Mouse (Mus musculus) C2C12 (cell line): ENCODE data around the gene 1700007K13Rik. TPM values are rescaled to one million over a fixed set of nuclear protein-coding genes. Genes with fewer than 3 reads are reported as not detected.

Experiments
- H3K27me3 ChIP-seq: one replicate; pipeline ENCODE4 v1.6.1; 2011; ENCODE audit not compliant: control insufficient read depth, insufficient read depth, insufficient read length
- H3K36me3 ChIP-seq: one replicate; pipeline ENCODE4 v1.6.1; 2011; ENCODE audit not compliant: control insufficient read depth, insufficient read depth
- H3K4me3 ChIP-seq: one replicate; pipeline ENCODE4 v1.5.1; 2011; ENCODE audit warnings: mild to moderate bottlenecking, control low read depth; ENCODE audit not compliant: poor library complexity, insufficient read depth, severe bottlenecking
- H3K79me2 ChIP-seq: one replicate; pipeline ENCODE4 v1.6.1; 2011; ENCODE audit not compliant: control insufficient read depth, insufficient read depth
- H3K79me3 ChIP-seq: one replicate; pipeline ENCODE4 v1.6.1; 2011; ENCODE audit warnings: low read depth, control low read depth
- H3ac ChIP-seq: one replicate; pipeline ENCODE3; 2011; ENCODE audit warnings: low read depth; ENCODE audit not compliant: control insufficient read depth, insufficient read length
- CEBPB ChIP-seq: IDR thresholded peaks from one replicate; pipeline ENCODE4 v1.6.1; 2011; ENCODE audit warnings: low read depth, mild to moderate bottlenecking, control low read depth, moderate library complexity
- CTCF ChIP-seq: IDR thresholded peaks from one replicate; pipeline ENCODE4 v1.5.1; 2011; ENCODE audit not compliant: control insufficient read depth, insufficient read depth, insufficient read length
- FOSL1 ChIP-seq: IDR thresholded peaks from one replicate; pipeline ENCODE4 v1.8.0; 2011; ENCODE audit warnings: mild to moderate bottlenecking, low read length; ENCODE audit not compliant: poor library complexity, insufficient read depth, severe bottlenecking
- MAX ChIP-seq: IDR thresholded peaks from one replicate; pipeline ENCODE4 v1.6.1; 2011; ENCODE audit warnings: mild to moderate bottlenecking, control low read depth
- MYOD1 ChIP-seq: IDR thresholded peaks from one replicate; pipeline ENCODE4 v1.6.1; 2011; ENCODE audit warnings: low read depth; ENCODE audit not compliant: control insufficient read depth, insufficient read length
- MYOG ChIP-seq: IDR thresholded peaks from one replicate; pipeline ENCODE4 v1.6.1; 2011; ENCODE audit not compliant: control insufficient read depth, insufficient read length; ENCODE audit errors: extremely low read depth
- USF1 ChIP-seq: IDR thresholded peaks from one replicate; pipeline ENCODE4 v1.6.1; 2011; ENCODE audit warnings: low read depth, mild to moderate bottlenecking, control low read depth, moderate library complexity
- polyA plus RNA-seq: library from polyadenylated mRNA; unstranded; fragments of >200 nt; fragmentation: generic; extraction: Trizol; gene quantifications from one replicate; pipeline ENCODE4 v1.2.1, GENCODE M21; 2012; ENCODE audit warnings: missing spikeins

The 1700007K13Rik gene
- polyA plus RNA-seq, 1 experiment: 0.68 TPM

- no peak for TF ChIP-seq FOSL1
- peak; percentile 80 for TF ChIP-seq CTCF
- Histone ChIP-seq H3K4me3 (no peak overlapping the region), H3K79me3 (no peaks in the 10 kb centered on the region), H3K36me3 (no peaks in the 10 kb centered on the region), H3ac (no peak overlapping the region), H3K79me2 (no peaks in the 10 kb centered on the region), H3K27me3 (peaks cover 7% of the 10 kb centered on the region)
These were observed 48.1 kb downstream of the 1700007K13Rik start for GRCm38 (mm10) chr2:28418034-28418433.

- H3K79me2 ChIP-seq: no peaks in the 10 kb centered on the region
- H3ac ChIP-seq: no peak overlapping the region
- no peaks in the 10 kb centered on the region for H3K79me3 ChIP-seq
- no peaks in the 10 kb centered on the region for H3K36me3 ChIP-seq
- TF ChIP-seq MYOD1 (no peak), CEBPB (no peak), FOSL1 (no peak), MAX (no peak), CTCF (no peak), USF1 (no peak), MYOG (no peak)
- H3K27me3 ChIP-seq: peaks cover 7% of the 10 kb centered on the region
- no peak overlapping the region for H3K4me3 ChIP-seq
These were observed 49.6 kb downstream of the 1700007K13Rik start for GRCm38 (mm10) chr2:28416511-28416910.

DNA sequence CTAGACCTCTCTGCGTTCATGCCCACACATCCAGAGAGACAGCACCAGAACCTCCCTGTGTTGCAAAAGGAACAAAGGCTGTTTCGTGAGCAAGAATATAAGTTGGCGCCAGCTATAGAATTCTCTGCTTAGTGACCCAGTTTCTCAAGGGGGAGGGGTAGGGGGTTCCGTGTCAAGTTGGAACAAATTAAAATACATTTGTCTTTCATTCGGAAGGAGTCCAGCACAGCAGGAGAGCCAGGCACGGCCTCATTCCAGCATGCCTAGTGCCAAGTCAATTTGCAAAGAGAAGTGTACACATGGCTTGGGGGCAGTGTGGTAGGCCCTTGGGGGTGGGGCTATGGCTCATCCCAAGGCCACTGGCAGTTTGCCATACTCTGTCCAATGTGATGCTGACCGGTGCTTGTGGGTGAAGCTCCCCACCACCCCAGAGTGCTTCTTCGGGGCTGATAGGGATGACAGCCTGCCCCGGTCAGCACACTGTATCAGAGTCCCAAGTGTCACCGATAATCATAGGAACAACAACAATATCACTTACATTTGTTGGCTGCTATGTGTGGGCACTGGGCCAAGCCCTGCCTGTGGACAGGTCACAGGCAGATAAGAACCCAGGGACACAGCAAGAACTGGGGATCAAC is 50.6 kb downstream of the 1700007K13Rik start:
- Histone ChIP-seq H3K36me3 (no peaks in the 10 kb centered on the region), H3K79me2 (no peaks in the 10 kb centered on the region), H3K27me3 (peaks cover 7% of the 10 kb centered on the region), H3K4me3 (no peak overlapping the region), H3ac (no peak overlapping the region), H3K79me3 (no peaks in the 10 kb centered on the region)
- TF ChIP-seq MYOG: no peak
- TF ChIP-seq FOSL1: no peak
- no peak for TF ChIP-seq CEBPB
- TF ChIP-seq USF1: no peak
- TF ChIP-seq MYOD1: no peak
- no peak for TF ChIP-seq CTCF
- TF ChIP-seq MAX: no peak

- H3K4me3 ChIP-seq: no peak overlapping the region
- H3ac ChIP-seq: no peak overlapping the region
- H3K79me2 ChIP-seq: no peaks in the 10 kb centered on the region
- no peak for TF ChIP-seq MYOD1
- TF ChIP-seq MAX: no peak
- TF ChIP-seq CTCF: no peak
- TF ChIP-seq FOSL1: no peak
- TF ChIP-seq USF1: no peak
- TF ChIP-seq CEBPB: no peak
- no peak for TF ChIP-seq MYOG
- H3K27me3 ChIP-seq: peaks cover 7% of the 10 kb centered on the region
- H3K79me3 ChIP-seq: no peaks in the 10 kb centered on the region
- no peaks in the 10 kb centered on the region for H3K36me3 ChIP-seq
These were observed 51.4 kb downstream of the 1700007K13Rik start for GRCm38 (mm10) chr2:28414757-28415137.

DNA sequence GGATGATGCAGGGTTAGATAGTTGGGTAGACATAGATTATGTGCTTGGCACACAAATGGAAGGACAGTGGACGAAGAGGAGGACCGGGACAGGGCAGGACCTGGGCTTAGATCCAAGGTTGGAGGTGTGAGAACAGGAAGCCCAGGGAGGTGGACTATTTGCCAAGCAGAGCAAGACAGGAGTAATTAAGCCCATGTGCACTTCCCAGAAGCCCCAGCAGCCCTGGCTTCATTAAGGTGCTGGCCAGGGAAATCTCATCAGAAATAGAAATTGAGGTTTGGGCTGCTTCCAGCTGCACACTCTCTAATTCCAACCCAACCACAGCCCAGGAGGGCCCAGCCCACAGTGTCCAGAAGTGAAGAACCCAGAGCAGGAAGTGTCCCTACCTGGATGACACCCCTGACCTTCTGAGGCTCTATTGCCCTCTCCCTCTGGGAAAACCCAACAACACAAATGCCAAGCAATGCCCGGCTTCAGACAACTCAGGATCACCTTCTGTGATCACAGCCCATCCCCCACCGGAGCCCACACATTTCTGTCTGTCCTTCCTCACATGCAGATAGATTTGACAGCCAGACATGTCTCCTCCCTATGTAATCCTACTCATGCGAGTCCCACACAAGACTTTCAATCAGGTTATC is 51.9 kb downstream of the 1700007K13Rik start:
- no peaks in the 10 kb centered on the region for H3K79me3 ChIP-seq
- H3K36me3 ChIP-seq: no peaks in the 10 kb centered on the region
- no peak overlapping the region for H3K4me3 ChIP-seq
- TF ChIP-seq FOSL1 (no peak), MYOG (no peak), CEBPB (no peak), MAX (no peak), MYOD1 (no peak), USF1 (no peak), CTCF (no peak)
- peaks cover 6% of the 10 kb centered on the region for H3K27me3 ChIP-seq
- H3K79me2 ChIP-seq: no peaks in the 10 kb centered on the region
- no peak overlapping the region for H3ac ChIP-seq

DNA sequence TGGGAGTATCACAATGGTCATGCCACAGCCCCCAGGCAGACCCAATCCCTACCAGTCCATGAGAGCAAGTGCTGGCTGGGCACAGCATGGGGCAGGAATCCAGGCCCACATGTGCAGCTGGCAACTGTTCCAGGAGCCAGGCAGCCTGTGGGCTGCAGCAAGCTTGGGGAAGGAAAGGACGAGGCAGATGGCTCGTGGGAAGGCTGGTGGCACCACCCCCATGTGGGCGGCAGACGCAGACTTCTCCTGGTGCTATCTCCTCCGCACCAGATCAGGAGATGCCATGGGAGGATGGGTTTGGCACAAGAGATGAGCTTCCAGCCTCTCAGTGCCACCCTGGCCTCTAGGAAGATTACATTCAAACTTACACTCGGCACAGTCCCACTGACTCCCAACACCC is 53.2 kb downstream of the 1700007K13Rik start:
- Histone ChIP-seq H3K79me2 (no peaks in the 10 kb centered on the region), H3K27me3 (peaks cover 6% of the 10 kb centered on the region), H3K4me3 (no peak overlapping the region), H3K79me3 (no peaks in the 10 kb centered on the region), H3K36me3 (no peaks in the 10 kb centered on the region), H3ac (no peak overlapping the region)
- TF ChIP-seq MYOG: no peak
- no peak for TF ChIP-seq USF1
- TF ChIP-seq FOSL1: no peak
- TF ChIP-seq CTCF: no peak
- TF ChIP-seq CEBPB: no peak
- no peak for TF ChIP-seq MAX
- TF ChIP-seq MYOD1: no peak
